Mouse (Mus musculus) adrenal gland, adult (tissue): ENCODE data around the gene 3110009E18Rik.
A peak's percentile ranks its signal among the peaks of the same experiment; 100 is the strongest.

Experiments used
- DNase-seq, 2 experiments: peaks; one replicate each; pipeline ENCODE4 v3.0.0; 2022 to 2023; ENCODE audit warnings: low spot score in 1 of 2; ENCODE audit not compliant: inconsistent age in 2 of 2

Gene 3110009E18Rik

DNA sequence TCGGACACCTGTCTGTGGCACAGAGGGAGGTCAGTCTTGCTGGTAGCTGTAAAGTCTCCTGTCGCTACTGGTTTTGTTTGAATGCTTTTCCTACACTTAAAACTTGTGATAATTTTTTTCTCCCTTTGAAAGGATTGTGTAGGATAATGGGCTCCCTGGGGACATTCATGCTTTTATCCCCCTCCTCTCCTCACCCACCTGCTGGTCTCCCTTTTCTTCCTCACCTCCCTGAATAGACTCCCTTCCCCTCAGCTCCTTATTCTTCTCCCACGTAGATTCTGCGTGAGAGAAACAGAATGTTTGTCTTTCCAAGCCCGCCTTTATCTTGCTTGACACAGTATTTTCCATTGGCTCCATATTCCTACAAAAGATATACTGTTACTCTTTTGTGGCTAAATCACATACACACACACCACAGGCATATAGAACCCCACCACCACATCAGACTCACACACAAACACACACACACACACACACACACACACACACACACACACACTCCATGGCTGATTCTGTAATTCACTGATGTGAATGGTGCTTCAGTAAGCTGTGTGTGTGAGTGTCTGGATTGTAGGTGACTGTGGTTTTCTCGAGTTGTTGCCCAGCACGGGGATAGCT is 18.0 kb downstream of the 3110009E18Rik start:
- DNase-seq, result no peak

DNA sequence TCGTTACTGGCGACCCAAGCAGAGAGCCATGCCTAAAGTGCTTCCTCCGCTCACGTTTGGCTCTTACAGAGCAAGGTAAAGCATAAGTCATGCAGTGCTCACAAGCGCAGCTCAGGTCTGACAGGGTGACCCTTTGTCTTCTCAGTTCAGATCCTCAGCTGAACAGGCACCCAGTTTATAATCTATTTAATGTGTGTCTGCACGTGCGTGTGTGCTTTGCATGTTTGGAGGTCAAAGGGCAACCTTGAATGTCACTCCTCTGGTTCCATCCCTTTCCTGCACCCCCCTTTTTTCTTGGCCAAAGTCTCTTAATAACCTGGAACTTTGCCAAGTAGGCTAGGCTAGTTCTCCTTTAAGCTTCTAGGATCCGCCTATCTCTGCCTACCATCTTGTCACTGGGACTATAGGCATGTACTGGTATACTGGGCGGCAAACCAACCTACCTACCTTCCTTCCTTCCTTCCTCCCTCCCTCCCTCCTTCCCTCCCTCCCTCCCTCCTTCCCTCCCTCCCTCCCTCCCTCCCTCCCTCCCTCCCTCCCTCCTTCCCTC is 19.2 kb downstream of the 3110009E18Rik start:
- no peak for DNase-seq

DNA sequence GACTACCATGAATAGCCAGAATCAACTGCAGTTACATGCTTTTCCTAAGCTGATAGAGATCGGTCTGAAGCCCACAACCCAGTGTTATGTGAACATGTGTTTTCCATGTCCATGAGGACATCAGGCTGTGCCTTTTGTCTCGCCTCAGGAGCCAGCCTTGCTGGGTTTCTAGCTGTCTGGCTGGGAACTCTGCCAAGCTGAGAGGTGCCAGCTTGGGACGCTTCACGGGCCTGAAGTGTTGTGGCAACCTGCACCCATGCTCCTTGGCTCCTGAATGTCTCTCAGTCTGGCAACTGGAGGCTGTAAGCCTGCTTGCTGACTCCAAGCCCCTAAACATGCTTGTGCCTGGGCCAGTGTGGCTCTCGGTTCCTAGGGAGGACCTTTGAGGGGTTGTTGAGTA is 21.6 kb downstream of the 3110009E18Rik start:
- DNase-seq, result no peak

GRCm38 (mm10) chr1:120145527-120146216 is 24.7 kb downstream of the 3110009E18Rik start:
- no peak for DNase-seq

GRCm38 (mm10) chr1:120146994-120147393 is 26.0 kb downstream of the 3110009E18Rik start:
- peak in 1 of 2 experiments; percentile 61 for DNase-seq

DNA sequence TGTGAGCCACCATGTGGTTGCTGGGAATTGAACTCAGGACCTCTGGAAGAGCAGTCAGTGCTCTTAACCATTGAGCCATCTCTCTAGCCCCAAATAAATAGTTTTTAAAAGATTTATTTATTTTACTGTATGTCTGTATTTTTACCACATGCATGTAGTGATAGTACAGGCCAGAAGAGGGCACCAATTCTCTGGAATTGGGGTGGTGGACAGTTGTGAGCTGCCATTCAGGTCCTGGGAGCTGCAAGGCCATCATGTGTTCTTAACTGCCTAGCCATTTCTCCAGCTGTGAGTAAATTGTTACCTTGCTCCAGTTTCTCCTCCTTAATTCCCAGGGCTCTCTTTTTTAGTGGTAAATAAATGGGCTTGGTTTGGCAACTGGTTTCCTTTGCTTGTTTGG is 33.2 kb downstream of the 3110009E18Rik start:
- peak; percentile 47 to 84 for DNase-seq

DNA sequence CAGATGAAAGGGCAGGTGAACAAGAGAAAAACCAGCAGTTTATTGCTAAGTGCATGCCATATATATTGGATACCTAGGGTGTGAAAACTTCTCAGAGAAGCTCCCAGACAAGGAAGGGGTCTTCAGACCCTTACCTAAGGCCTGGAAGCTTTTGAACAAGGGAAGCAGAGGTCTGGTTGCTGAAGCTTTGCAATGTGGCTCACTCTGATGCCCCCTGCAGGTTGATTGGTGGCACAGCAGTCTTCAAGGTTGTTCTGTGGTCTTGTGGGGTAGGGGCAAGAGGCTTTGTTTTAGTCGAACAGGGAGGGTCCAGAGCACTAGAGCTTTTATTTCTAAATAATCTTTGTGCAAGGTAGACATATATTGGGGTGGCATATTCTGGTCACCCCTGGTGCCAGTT is 34.3 kb downstream of the 3110009E18Rik start:
- peak in 1 of 2 experiments; percentile 68 for DNase-seq

GRCm38 (mm10) chr1:120158474-120159127 is 37.6 kb downstream of the 3110009E18Rik start:
- no peak for DNase-seq

- no peak for DNase-seq
Observed at GRCm38 (mm10) chr1:120161502-120161901, 40.5 kb downstream of the 3110009E18Rik start.

DNA sequence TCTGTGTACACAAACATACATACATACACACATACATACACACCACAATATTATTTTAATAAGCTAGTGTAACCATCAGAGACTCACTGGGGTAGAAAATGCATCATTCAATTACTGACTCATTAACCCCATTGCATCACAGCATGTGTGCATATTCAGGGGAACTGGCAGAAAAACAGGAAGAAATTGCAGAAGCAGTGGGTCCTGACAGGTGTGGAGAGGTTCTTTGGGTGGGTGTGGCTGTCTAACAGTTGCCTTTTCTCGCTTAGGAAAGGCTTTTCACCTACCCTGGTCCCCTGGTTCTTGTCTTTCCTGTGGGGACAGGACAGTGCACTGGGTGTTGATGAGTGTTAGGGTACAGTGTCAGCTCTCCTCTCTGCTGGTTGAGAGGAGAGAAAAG is 41.6 kb downstream of the 3110009E18Rik start:
- peak in 1 of 2 experiments; percentile 73 for DNase-seq

DNA sequence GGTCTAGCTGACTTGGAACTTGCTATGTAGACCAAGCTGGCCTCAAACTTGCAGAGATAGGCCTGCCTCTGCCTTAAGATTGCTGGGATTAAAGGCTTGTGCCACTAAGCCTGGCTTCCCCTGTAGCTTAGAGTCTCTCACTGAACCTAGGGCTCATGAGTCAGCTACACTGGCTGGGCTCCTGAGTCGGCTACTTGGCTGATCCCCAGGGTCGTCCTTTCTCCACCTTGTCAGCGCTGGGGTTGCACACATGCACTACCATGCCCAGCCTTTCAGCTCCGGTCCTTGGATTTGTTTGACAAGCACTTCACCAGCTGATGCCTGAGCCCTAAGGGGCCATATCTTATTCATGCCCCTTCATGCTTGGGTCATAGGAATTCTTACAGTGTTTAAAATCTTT is 47.0 kb downstream of the 3110009E18Rik start:
- DNase-seq, result peak in 1 of 2 experiments; percentile 47

DNA sequence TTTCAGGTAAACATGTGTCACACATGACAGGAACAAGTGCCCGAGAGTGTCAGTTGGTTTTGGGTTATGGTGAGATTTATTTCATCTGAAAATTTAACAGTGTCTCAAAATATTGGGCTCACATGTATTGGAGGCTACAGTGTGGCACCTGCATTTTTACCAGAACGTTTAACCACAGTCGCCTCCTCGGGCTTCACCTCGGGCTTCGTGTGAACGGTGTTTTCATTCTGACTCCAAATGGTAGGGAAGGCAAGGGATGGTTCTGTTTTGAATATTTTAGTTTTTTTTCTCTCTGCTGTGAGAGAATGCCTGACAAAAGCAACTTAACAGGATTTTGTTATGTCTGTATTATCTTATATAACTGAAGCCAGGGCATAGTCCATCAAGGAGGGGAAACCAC is 47.7 kb downstream of the 3110009E18Rik start:
- no peak for DNase-seq

DNA sequence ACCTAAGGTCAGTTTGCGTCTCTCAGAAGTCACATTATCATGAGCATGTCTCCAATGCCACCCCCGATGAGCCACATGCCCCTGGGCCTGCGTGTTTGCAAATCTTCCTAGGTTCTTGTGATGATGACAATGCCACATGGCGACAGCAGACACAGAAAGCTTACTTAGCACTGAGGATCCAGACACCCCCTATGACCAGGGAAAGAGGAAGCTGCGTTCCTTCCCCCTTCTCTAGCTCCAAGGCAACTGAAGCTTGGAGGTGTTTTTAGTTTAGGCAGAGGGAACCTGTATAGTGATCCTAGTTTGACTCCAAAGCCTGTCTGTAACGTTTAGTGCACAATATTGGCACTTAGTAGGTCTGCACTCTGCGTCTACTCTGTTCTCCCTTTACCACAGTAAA is 49.3 kb downstream of the 3110009E18Rik start:
- no peak for DNase-seq

GRCm38 (mm10) chr1:120171819-120172521 is 51.0 kb downstream of the 3110009E18Rik start:
- peak in 1 of 2 experiments; percentile 75 for DNase-seq

GRCm38 (mm10) chr1:120174991-120175390 is 54.0 kb downstream of the 3110009E18Rik start:
- no peak for DNase-seq

DNA sequence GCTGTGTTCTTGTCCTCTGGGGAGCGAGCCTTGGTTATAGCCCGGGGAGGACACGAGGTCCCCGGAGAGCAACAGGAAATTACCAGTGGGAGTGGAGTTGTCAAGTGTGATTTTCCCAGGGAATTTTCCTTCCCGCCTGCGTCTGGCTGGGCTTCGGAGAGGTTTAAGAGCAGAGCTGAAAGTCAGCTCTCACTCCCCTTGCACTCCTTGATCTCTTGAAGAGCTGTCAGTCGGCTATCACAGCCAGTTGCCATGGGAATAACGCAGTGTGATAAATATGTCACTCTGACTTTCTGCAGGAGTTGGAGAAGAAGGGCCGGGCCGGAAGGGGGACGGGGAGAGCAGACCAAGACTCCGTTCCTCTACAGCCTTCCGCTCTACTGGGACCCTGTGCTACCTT is 55.3 kb downstream of the 3110009E18Rik start:
- DNase-seq, result peak in 1 of 2 experiments; percentile 41

DNA sequence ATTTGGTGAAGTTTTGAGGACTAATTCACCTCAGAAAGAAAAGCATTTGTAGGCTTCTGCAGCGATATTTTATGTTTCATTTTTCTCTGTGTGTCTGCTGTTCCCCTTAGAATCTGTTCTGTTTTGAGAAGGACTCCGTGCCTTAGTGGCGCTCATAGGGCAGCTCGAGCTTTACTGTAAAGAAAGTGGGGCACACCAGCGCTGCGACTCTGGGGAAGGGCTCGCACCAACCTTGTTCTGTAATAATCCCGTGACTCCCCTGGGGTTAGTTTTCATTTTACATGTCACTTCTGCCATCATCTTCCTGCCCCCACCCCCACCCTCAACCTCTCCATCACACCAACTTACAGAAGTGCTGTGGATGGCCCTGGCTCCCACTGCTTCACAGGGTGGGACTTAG is 56.2 kb downstream of the 3110009E18Rik start:
- DNase-seq, result no peak

- no peak for DNase-seq
Observed at GRCm38 (mm10) chr1:120186204-120186603, 65.2 kb downstream of the 3110009E18Rik start.

DNA sequence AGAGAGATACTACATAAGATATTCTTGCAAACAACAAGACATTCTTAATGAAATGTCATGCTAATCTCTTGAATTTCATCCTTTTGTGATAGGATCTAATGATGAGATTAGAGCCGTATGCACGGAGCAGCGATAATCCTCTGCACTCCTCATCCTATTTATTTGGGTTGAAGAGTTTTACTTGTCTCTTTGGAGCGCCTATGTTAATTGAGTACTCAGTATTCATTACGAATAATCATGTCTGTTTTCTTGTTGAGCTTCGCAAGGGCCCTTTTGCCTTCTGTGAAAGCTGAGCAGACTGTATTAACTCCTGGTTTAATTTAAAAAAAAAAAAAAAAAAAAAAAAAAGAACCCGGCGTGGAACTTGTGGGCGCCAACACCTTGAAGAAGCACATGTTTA is 65.7 kb downstream of the 3110009E18Rik start:
- no peak for DNase-seq

- no peak for DNase-seq
Observed at GRCm38 (mm10) chr1:120187059-120187458, 66.1 kb downstream of the 3110009E18Rik start.

GRCm38 (mm10) chr1:120189206-120189605 is 68.2 kb downstream of the 3110009E18Rik start:
- DNase-seq, result no peak
